In the genomic region with DNA sequence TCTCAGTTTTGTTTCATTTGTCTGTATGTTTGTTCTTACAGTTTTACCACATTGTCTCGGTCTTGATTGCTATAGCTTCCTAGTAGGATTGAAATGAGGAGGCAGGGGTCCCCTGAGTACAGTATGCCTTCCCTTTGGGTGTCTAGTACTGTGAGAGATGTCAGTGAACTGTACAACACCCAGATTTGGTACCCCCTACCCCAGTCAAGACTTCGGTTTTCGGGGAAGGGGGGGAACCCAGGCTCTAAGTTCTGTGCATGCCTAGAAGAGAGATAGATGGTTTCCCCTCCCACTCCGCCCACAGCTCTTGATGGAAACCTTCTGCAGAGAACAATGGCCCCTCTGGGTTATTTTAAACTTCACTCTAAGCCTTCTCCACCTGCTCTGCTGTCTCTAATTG, we compare ENCODE assay signal across 9 mouse cellular contexts. TPM values are rescaled to one million over a fixed set of nuclear protein-coding genes. Genes with fewer than 3 reads are reported as not detected.
DNase-seq lines count a peak whose midpoint lies in the region; ATAC-seq and TF ChIP-seq lines count a peak whose summit lies in the region.
"Had no signal": no experiment of that assay in that cellular context is flagged by ENCODE, and none has a peak within 500 bp of the region (broad histone marks: within the 10 kb centered on the region; RNA-seq: fewer than 3 reads in every experiment).

Ppp1r16b (plus strand) TSS at position 301 of the 400 bp plus-strand sequence.

- intact Hi-C loops in left cerebral cortex, postnatal 36 days (cut with DNase I): loop anchor here (5.0 kb wide), 2 partner anchors 42 to 182 kb away; no protein-coding TSS in a partner anchor

- 0 out of 2 replicates have a peak, but pooled peaks cover 5% of the 10 kb centered on the region for H3K27me3 ChIP-seq in kidney, postnatal 0 days (ENCODE audit: insufficient read depth, low read length)

- WGBS in kidney, postnatal 0 days: 62% methylated on average over 4 of the region's 4 CpGs

- H3K9me3 ChIP-seq in kidney, postnatal 0 days (replicated peaks; ENCODE audit: low read length): no peaks in the 10 kb centered on the region

- no peak for ATAC-seq in kidney, postnatal 0 days (replicated peaks; ENCODE audit: low FRiP score, low read depth)
- ATAC-seq in granulocyte monocyte progenitor cell, adult 5-6 weeks (replicated peaks; ENCODE audit: poor library complexity, severe bottlenecking): no peak
- ATAC-seq: liver, postnatal 0 days had no signal

- H3K4me3 ChIP-seq in kidney, postnatal 0 days (replicated peaks; ENCODE audit: low read depth, low read length): no peak within 1 kb of the TSS
- H3K4me3 ChIP-seq in brown adipose tissue, adult 24 weeks (ENCODE audit: insufficient read depth, low read depth, low read length): no peak within 1 kb of the TSS

- no peak within 1 kb of the TSS for H3K9ac ChIP-seq in kidney, postnatal 0 days (ENCODE audit: low read depth, low read length)
- H3K9ac ChIP-seq: liver, postnatal 0 days had no signal

- H3K4me1 ChIP-seq in kidney, postnatal 0 days (replicated peaks; ENCODE audit: insufficient read depth, low read length): peaks cover 19% of the 10 kb centered on the region; the same call in 1 of the 2 replicates
- peaks cover 5% of the 10 kb centered on the region for H3K4me1 ChIP-seq in brown adipose tissue, adult 24 weeks (ENCODE audit: control insufficient read depth, insufficient read depth, insufficient read length, low read length)

- H3K27ac ChIP-seq in kidney, postnatal 0 days: peak within 1 kb of the TSS; percentile 9; the same call in 1 of the 2 replicates
- peak within 1 kb of the TSS; percentile 49 for H3K27ac ChIP-seq in brown adipose tissue, adult 24 weeks (replicated peaks; ENCODE audit: low read depth, low read length)

- no peaks in the 10 kb centered on the region for H3K36me3 ChIP-seq in kidney, postnatal 0 days (ENCODE audit: insufficient read depth, low read length)

- no peak for TF ChIP-seq CTCF in kidney, postnatal 0 days (IDR thresholded peaks at IDR 0.05; ENCODE audit: low read depth)

- DNase-seq in adrenal gland, postnatal 25 days: no peak
- no peak for DNase-seq in adrenal gland, adult 18-20 months (ENCODE audit: low spot score in 2 of 2)
- no peak for DNase-seq in kidney, postnatal 0 days (ENCODE audit: low spot score)
- no peak for DNase-seq in kidney, postnatal 4 days
- DNase-seq in left cerebral cortex, postnatal 36 days (ENCODE audit: low spot score in 2 of 2): no peak
- DNase-seq in frontal cortex, postnatal 36 days (ENCODE audit: low spot score in 2 of 2): no peak
- DNase-seq: liver, postnatal 0 days had no signal

- no peak within 1 kb of the TSS for H3K4me2 ChIP-seq in kidney, postnatal 0 days (ENCODE audit: low read length)

RNA-seq across cellular contexts. Expression of gene Ppp1r16b, which starts in this region (rescaled TPM):
- total RNA-seq in adrenal gland, postnatal 25 days (2021): 15.8 and 19.0 TPM in 2 replicates
- total RNA-seq in adrenal gland, adult 18-20 months (2021): 10 to 100 TPM in 1 of 2 experiments, 1 to 10 TPM in 1; 6.9 to 11.5 TPM
- polyA plus RNA-seq in kidney, postnatal 0 days (2015; fragmentation: Nextera tagmentation; extraction: Ambion mirVana): 10.1 TPM in 2 replicates
- 1.1 and 2.3 TPM in 2 replicates for polyA plus RNA-seq in brown adipose tissue, adult 24 weeks (2012; ENCODE audit: insufficient read depth, insufficient read length, missing spikeins)
- total RNA-seq in left cerebral cortex, postnatal 36 days (2021): 100 to 1,000 TPM; 125 to 129 TPM
- 0.21 TPM in 1 of 2 replicates, not detected in the other for total RNA-seq in granulocyte monocyte progenitor cell, adult 5-6 weeks (2014; fragmentation: Nextera tagmentation)
- total RNA-seq in granulocyte monocyte progenitor cell, adult 5-6 weeks (2017): 0.31 TPM in 1 of 2 replicates, not detected in the other

Comparison
In these comparisons a context has a peak if more than half of its experiments do, and no peak if none do; other contexts are left out.
1. RNA of gene Ppp1r16b (total RNA-seq): 125 to 129 TPM in left cerebral cortex, postnatal 36 days, 15.8 to 19.0 TPM in adrenal gland, postnatal 25 days and 6.9 to 11.5 TPM in adrenal gland, adult 18-20 months; 0.21 to 0.31 TPM in granulocyte monocyte progenitor cell, adult 5-6 weeks; every median in the first group is over 4 times any median in the second.